Mouse (Mus musculus) lung, embryonic 16.5 days (tissue): ENCODE data around the gene Usp35. TPM values are rescaled to one million over a fixed set of nuclear protein-coding genes. Genes with fewer than 3 reads are reported as not detected.

Experiments used
- ATAC-seq: fragments of 200-750 bp; cut with Nextera tagmentation; 2 replicates; pipeline ENCODE4 v1.8.0; 2017; ENCODE audit warnings: low read depth, mild to moderate bottlenecking, moderate library complexity
- H3K27ac ChIP-seq: fragments of 300-500 bp; sonication (generic); 2 replicates; pipeline ENCODE4 v1.5.1; 2014; ENCODE audit warnings: mild to moderate bottlenecking, control low read depth, low read length
- H3K27me3 ChIP-seq: fragments of 300-500 bp; sonication (generic); 2 replicates; pipeline ENCODE4 v1.6.1; 2014; ENCODE audit warnings: low read depth, low read length, mixed read lengths; ENCODE audit not compliant: control insufficient read depth, insufficient read depth
- H3K36me3 ChIP-seq: fragments of 300-500 bp; sonication (generic); 2 replicates; pipeline ENCODE4 v1.6.1; 2014; ENCODE audit warnings: low read length; ENCODE audit not compliant: control insufficient read depth, insufficient read depth
- H3K4me1 ChIP-seq: fragments of 300-500 bp; sonication (generic); replicated peaks from 2 replicates; pipeline ENCODE4 v1.6.1; 2014; ENCODE audit warnings: low read length, mixed read lengths; ENCODE audit not compliant: control insufficient read depth, insufficient read depth
- H3K4me2 ChIP-seq: fragments of 300-500 bp; sonication (generic); 2 replicates; pipeline ENCODE4 v1.6.1; 2014; ENCODE audit warnings: low read depth, low read length, control low read depth
- H3K4me3 ChIP-seq: fragments of 300-500 bp; sonication (generic); 2 replicates; pipeline ENCODE4 v1.5.1; 2014; ENCODE audit warnings: mild to moderate bottlenecking, low read length, control low read depth
- H3K9ac ChIP-seq: fragments of 300-500 bp; sonication (generic); 2 replicates; pipeline ENCODE4 v1.6.1; 2014; ENCODE audit warnings: low read length, control low read depth
- H3K9me3 ChIP-seq: fragments of 300-500 bp; sonication (generic); 2 replicates; pipeline ENCODE4 v1.6.1; 2016; ENCODE audit warnings: low read length; ENCODE audit not compliant: control insufficient read depth
- WGBS: fragments of 180-500 bp; shearing (Covaris S2); extraction: QIAGEN DNeasy Blood & Tissue Kit; methylation state at CpG from one replicate; pipeline ENCODE4 v1.1.7; 2014; 5-methylcytosine and 5-hydroxymethylcytosine counted together
- polyA plus RNA-seq: library from polyadenylated mRNA; unstranded; fragments of >200 nt; fragmentation: Nextera tagmentation; extraction: Ambion mirVana; gene quantifications from 2 replicates; pipeline ENCODE4 v1.2.1, GENCODE M21; 2015

Usp35 gene
- polyA plus RNA-seq, 1 experiment from 2014 or later = 1.2 TPM

GRCm38 (mm10) chr7:97311620-97312019, 20.2 kb downstream of the Usp35 start:
- Histone ChIP-seq H3K4me1 (no peaks in the 10 kb centered on the region), H3K4me2 (no peak overlapping the region), H3K4me3 (no peak overlapping the region), H3K9me3 (no peaks in the 10 kb centered on the region), H3K27me3 (no peaks in the 10 kb centered on the region), H3K27ac (no peak overlapping the region), H3K36me3 (peaks cover 13% of the 10 kb centered on the region), H3K9ac (no peak overlapping the region)
- ATAC-seq = no peak
- 87% methylated on average over 14 of the region's 14 CpGs for WGBS

GRCm38 (mm10) chr7:97310341-97310635, 21.5 kb downstream of the Usp35 start:
- Histone ChIP-seq H3K9ac (no peak overlapping the region), H3K27ac (no peak overlapping the region), H3K27me3 (no peaks in the 10 kb centered on the region), H3K9me3 (no peaks in the 10 kb centered on the region), H3K36me3 (peaks cover 13% of the 10 kb centered on the region), H3K4me1 (no peaks in the 10 kb centered on the region), H3K4me3 (no peak overlapping the region), H3K4me2 (no peak overlapping the region)
- WGBS = 82% methylated on average over 3 of the region's 3 CpGs
- no peak for ATAC-seq

GRCm38 (mm10) chr7:97309461-97310340, 22.1 kb downstream of the Usp35 start:
- Histone ChIP-seq H3K9me3 (no peaks in the 10 kb centered on the region), H3K36me3 (peaks cover 13% of the 10 kb centered on the region), H3K27ac (no peak overlapping the region), H3K4me1 (no peaks in the 10 kb centered on the region), H3K27me3 (no peaks in the 10 kb centered on the region), H3K9ac (no peak overlapping the region), H3K4me3 (no peak overlapping the region), H3K4me2 (no peak overlapping the region)
- WGBS = 81% methylated on average over 4 of the region's 4 CpGs
- no peak for ATAC-seq

GRCm38 (mm10) chr7:97307546-97307945, 24.3 kb downstream of the Usp35 start:
- Histone ChIP-seq H3K27me3 (no peaks in the 10 kb centered on the region), H3K9ac (no peak overlapping the region), H3K27ac (no peak overlapping the region), H3K4me3 (no peak overlapping the region), H3K9me3 (no peaks in the 10 kb centered on the region), H3K4me2 (no peak overlapping the region), H3K4me1 (no peaks in the 10 kb centered on the region), H3K36me3 (peaks cover 16% of the 10 kb centered on the region)
- ATAC-seq = no peak
- WGBS = 78% methylated on average over 1 of the region's 1 CpGs

- ATAC-seq = no peak
- Histone ChIP-seq H3K27ac (no peak overlapping the region), H3K4me1 (no peaks in the 10 kb centered on the region), H3K9ac (no peak overlapping the region), H3K9me3 (no peaks in the 10 kb centered on the region), H3K27me3 (no peaks in the 10 kb centered on the region), H3K4me3 (no peak overlapping the region), H3K4me2 (no peak overlapping the region), H3K36me3 (peaks cover 16% of the 10 kb centered on the region)
- WGBS = 86% methylated on average over 2 of the region's 2 CpGs
These were observed 25.0 kb downstream of the Usp35 start for GRCm38 (mm10) chr7:97306813-97307212.

GRCm38 (mm10) chr7:97305206-97305605, 26.6 kb downstream of the Usp35 start:
- WGBS = 71% methylated on average over 4 of the region's 4 CpGs
- H3K9me3 ChIP-seq = no peaks in the 10 kb centered on the region
- no peak overlapping the region for H3K27ac ChIP-seq
- no peak overlapping the region for H3K9ac ChIP-seq
- peaks cover 20% of the 10 kb centered on the region for H3K36me3 ChIP-seq
- H3K4me3 ChIP-seq = no peak overlapping the region
- H3K27me3 ChIP-seq = no peaks in the 10 kb centered on the region
- ATAC-seq = no peak
- no peaks in the 10 kb centered on the region for H3K4me1 ChIP-seq
- no peak overlapping the region for H3K4me2 ChIP-seq

GRCm38 (mm10) chr7:97304471-97304870, 27.3 kb downstream of the Usp35 start:
- H3K9ac ChIP-seq = no peak overlapping the region
- no peaks in the 10 kb centered on the region for H3K27me3 ChIP-seq
- H3K4me3 ChIP-seq = no peak overlapping the region
- peaks cover 20% of the 10 kb centered on the region for H3K36me3 ChIP-seq
- H3K9me3 ChIP-seq = no peaks in the 10 kb centered on the region
- no peak for ATAC-seq
- H3K27ac ChIP-seq = no peak overlapping the region
- H3K4me2 ChIP-seq = no peak overlapping the region
- no peaks in the 10 kb centered on the region for H3K4me1 ChIP-seq

- H3K4me2 ChIP-seq = no peak overlapping the region
- no peaks in the 10 kb centered on the region for H3K4me1 ChIP-seq
- H3K36me3 ChIP-seq = peaks cover 17% of the 10 kb centered on the region
- no peaks in the 10 kb centered on the region for H3K27me3 ChIP-seq
- 71% methylated on average over 2 of the region's 2 CpGs for WGBS
- no peaks in the 10 kb centered on the region for H3K9me3 ChIP-seq
- H3K27ac ChIP-seq = no peak overlapping the region
- ATAC-seq = no peak
- no peak overlapping the region for H3K4me3 ChIP-seq
- no peak overlapping the region for H3K9ac ChIP-seq
These were observed 28.2 kb downstream of the Usp35 start for GRCm38 (mm10) chr7:97303614-97304013.

GRCm38 (mm10) chr7:97302876-97303275, 28.9 kb downstream of the Usp35 start:
- 76% methylated on average over 4 of the region's 4 CpGs for WGBS
- Histone ChIP-seq H3K36me3 (peaks cover 11% of the 10 kb centered on the region; the same call in 1 of the 2 replicates), H3K27ac (no peak overlapping the region), H3K4me1 (no peaks in the 10 kb centered on the region), H3K9ac (no peak overlapping the region), H3K27me3 (no peaks in the 10 kb centered on the region), H3K4me3 (no peak overlapping the region), H3K4me2 (no peak overlapping the region), H3K9me3 (no peaks in the 10 kb centered on the region)
- no peak for ATAC-seq
